14 mouse cellular contexts compared by ENCODE assay signal in genomic region chr12:100313785-100314375, GRCm38 (mm10).
DNase-seq lines count a peak whose midpoint lies in the region; ATAC-seq and TF ChIP-seq lines count a peak whose summit lies in the region.
"Had no signal": no experiment of that assay in that cellular context is flagged by ENCODE, and none has a peak within 500 bp of the region (broad histone marks: within the 10 kb centered on the region; RNA-seq: fewer than 3 reads in every experiment).

No protein-coding gene starts in this region.

- WGBS in forebrain, postnatal 0 days = 39% methylated on average over 12 of the region's 12 CpGs
- 55% methylated on average over 12 of the region's 12 CpGs for WGBS in midbrain, embryonic 10.5 days
- 35% methylated on average over 12 of the region's 12 CpGs for WGBS in olfactory bulb, adult 2 months

- peak; percentile 74 to 80 for DNase-seq in left cerebral cortex, adult 9 months (ENCODE audit: low spot score in 2 of 2)
- no peak for DNase-seq in left cerebral cortex, postnatal 10 days (ENCODE audit: extremely low spot score in 1 of 2, low spot score in 2 of 2)
- DNase-seq in forebrain, postnatal 0 days = peak; percentile 61
- DNase-seq in midbrain, embryonic 10.5 days (ENCODE audit: low spot score) = no peak
- DNase-seq in kidney, adult 18-20 months = no peak
- no peak for DNase-seq in natural killer cell, adult 2 months (ENCODE audit: low spot score in 2 of 2)
- no peak for DNase-seq in B cell, adult 2 months
- DNase-seq: cerebellum, adult 9-11 months; heart, adult 11 months; kidney, postnatal 14 days; lung, adult 18-20 months had no signal

- H3K4me3 ChIP-seq in forebrain, postnatal 0 days (ENCODE audit: low read depth, low read length) = no peak overlapping the region
- no peak overlapping the region for H3K4me3 ChIP-seq in midbrain, embryonic 10.5 days
- H3K4me3 ChIP-seq in olfactory bulb, adult 2 months (ENCODE audit: insufficient read depth, low read depth, low read length) = no peak overlapping the region
- H3K4me3 ChIP-seq: embryonic facial prominence, embryonic 12.5 days; limb, embryonic 12.5 days had no signal

- no peak for TF ChIP-seq CTCF in forebrain, postnatal 0 days (IDR thresholded peaks at IDR 0.05; ENCODE audit: low read depth)
- TF ChIP-seq CTCF in olfactory bulb, adult 2 months (IDR thresholded peaks at IDR 0.05; ENCODE audit: insufficient read depth, low read depth, low read length) = no peak

- no peaks in the 10 kb centered on the region for H3K27me3 ChIP-seq in forebrain, postnatal 0 days (ENCODE audit: insufficient read depth, low read length)
- H3K27me3 ChIP-seq in midbrain, embryonic 10.5 days (ENCODE audit: low read depth, poor library complexity, severe bottlenecking) = no peaks in the 10 kb centered on the region
- H3K27me3 ChIP-seq: embryonic facial prominence, embryonic 12.5 days; limb, embryonic 12.5 days had no signal

- no peaks in the 10 kb centered on the region for H3K9me3 ChIP-seq in forebrain, postnatal 0 days (ENCODE audit: low read length)
- H3K9me3 ChIP-seq in midbrain, embryonic 10.5 days (replicated peaks) = no peaks in the 10 kb centered on the region
- H3K9me3 ChIP-seq: embryonic facial prominence, embryonic 12.5 days; limb, embryonic 12.5 days had no signal

- peaks cover 15% of the 10 kb centered on the region for H3K4me1 ChIP-seq in forebrain, postnatal 0 days (ENCODE audit: insufficient read depth)
- H3K4me1 ChIP-seq in midbrain, embryonic 10.5 days = peaks cover 66% of the 10 kb centered on the region
- H3K4me1 ChIP-seq in olfactory bulb, adult 2 months (ENCODE audit: control insufficient read depth, insufficient read depth, low read length) = peaks cover 60% of the 10 kb centered on the region

- intact Hi-C loops in left cerebral cortex, postnatal 10 days (cut with DNase I) = no loop called here

- H3K9ac ChIP-seq in forebrain, postnatal 0 days = peak overlapping the region; percentile 25; the same call in 1 of the 2 replicates
- H3K9ac ChIP-seq: embryonic facial prominence, embryonic 12.5 days; limb, embryonic 12.5 days had no signal

- TF ChIP-seq POLR2A in olfactory bulb, adult 2 months (IDR thresholded peaks at IDR 0.05; ENCODE audit: insufficient read depth, low read depth, low read length) = no peak

- peak; percentile 47 for ATAC-seq in forebrain, postnatal 0 days

- H3K27ac ChIP-seq in forebrain, postnatal 0 days (ENCODE audit: low read depth, low read length) = peak overlapping the region; percentile 79
- H3K27ac ChIP-seq in midbrain, embryonic 10.5 days (replicated peaks) = peak overlapping the region; percentile 69
- peak overlapping the region; percentile 23; the same call in 1 of the 2 replicates for H3K27ac ChIP-seq in olfactory bulb, adult 2 months (ENCODE audit: insufficient read depth, low read depth, low read length)
- H3K27ac ChIP-seq: embryonic facial prominence, embryonic 12.5 days; limb, embryonic 12.5 days had no signal

- no peak overlapping the region for H3K4me2 ChIP-seq in forebrain, postnatal 0 days (ENCODE audit: low read depth)
- H3K4me2 ChIP-seq: embryonic facial prominence, embryonic 12.5 days; limb, embryonic 12.5 days had no signal

- H3K36me3 ChIP-seq in forebrain, postnatal 0 days (ENCODE audit: insufficient read depth) = peaks cover 7% of the 10 kb centered on the region; the same call in 1 of the 2 replicates
- H3K36me3 ChIP-seq in midbrain, embryonic 10.5 days = peaks cover 2% of the 10 kb centered on the region; the same call in 1 of the 2 replicates

Comparison
In these comparisons a context has a peak if more than half of its experiments do, and no peak if none do; other contexts are left out.
1. DNase-seq: peak in left cerebral cortex, adult 9 months (2 of 2) and forebrain, postnatal 0 days (single experiment); none in left cerebral cortex, postnatal 10 days (0 of 2), midbrain, embryonic 10.5 days (single experiment), kidney, adult 18-20 months (single experiment), natural killer cell, adult 2 months (0 of 2) and B cell, adult 2 months (0 of 2).
2. H3K27ac ChIP-seq: peak in every context shown above with its lines; median percentile 79 in forebrain, postnatal 0 days; 69 in midbrain, embryonic 10.5 days; 23 in olfactory bulb, adult 2 months.